Mouse (Mus musculus) embryonic stem cell, embryonic (primary cell): ENCODE results near the gene 2200002J24Rik.
"Not testable (repeated sequence)": the region's sequence is repeated elsewhere in the genome, so short reads cannot be mapped to it uniquely, and the experiment has no call there.

Source experiments
- CTCF ChIA-PET, 4 experiments: fragments of 300-600 bp in 2 of 4; fragments of 350-600 bp in 2 of 4; sonication (Branson Sonifier 250); formaldehyde crosslinking; loops; one replicate each; lab custom pipeline; 2022; ENCODE audit warnings: inconsistent platforms in 2 of 4; lab: Charles Lee
- POLR2A ChIA-PET, 4 experiments: fragments of 300-600 bp in 2 of 4; fragments of 350-600 bp in 2 of 4; sonication (Branson Sonifier 250); formaldehyde crosslinking; loops; one replicate each; lab custom pipeline; 2022; ENCODE audit warnings: antibody characterized with exemption in 4 of 4, inconsistent platforms in 1 of 4; lab: Charles Lee

The 2200002J24Rik gene

GRCm38 (mm10) chr7:30717006-30717715 lies 18.4 kb downstream of the 2200002J24Rik start:
- CTCF ChIA-PET, result interaction anchor here (0.6 to 1.5 kb wide), 20 partner anchors 8 to 381 kb away, joined by 3 to 8 read pairs (median 4); partner anchors contain the start of genes Haus5 (in 1 of the 4) and Tmem147 (in 1 of the 4)
- POLR2A ChIA-PET, result interaction anchor here in 3 of 4 experiments (0.5 to 3.5 kb wide), 29 partner anchors 10 to 437 kb away, joined by 3 to 18 read pairs (median 3); partner anchors contain the start of genes Cox6b1 (in 2 of the 3), Tmem147 (in 2 of the 3), Aplp1 (in 1 of the 3) and Haus5 (in 1 of the 3)

DNA sequence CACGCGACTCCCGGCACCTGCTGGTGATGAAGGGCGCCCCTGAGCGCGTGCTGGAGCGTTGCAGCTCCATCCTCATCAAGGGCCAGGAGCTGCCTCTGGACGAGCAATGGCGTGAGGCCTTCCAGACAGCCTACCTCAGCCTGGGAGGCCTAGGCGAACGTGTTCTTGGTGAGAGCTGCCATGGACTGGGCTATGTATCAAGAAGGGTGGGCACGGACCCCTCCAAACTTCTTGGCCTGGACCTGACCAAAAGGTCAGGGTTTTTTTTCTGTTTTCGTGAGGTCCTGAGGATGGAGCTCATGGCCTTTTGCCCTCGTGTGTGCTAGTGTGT lies 19.0 kb downstream of the 2200002J24Rik start:
- POLR2A ChIA-PET, result interaction anchor here (0.5 to 3.5 kb wide), 31 partner anchors 9 to 437 kb away, joined by 3 to 18 read pairs (median 3); partner anchors contain the start of genes Cox6b1 (in 2 of the 4), Tmem147 (in 2 of the 4), Aplp1 (in 1 of the 4) and Haus5 (in 1 of the 4)
- CTCF ChIA-PET, result interaction anchor here (0.6 to 1.5 kb wide), 23 partner anchors 9 to 380 kb away, joined by 3 to 8 read pairs (median 3); partner anchors contain the start of genes Tmem147 (in 2 of the 4) and Haus5 (in 1 of the 4)

DNA sequence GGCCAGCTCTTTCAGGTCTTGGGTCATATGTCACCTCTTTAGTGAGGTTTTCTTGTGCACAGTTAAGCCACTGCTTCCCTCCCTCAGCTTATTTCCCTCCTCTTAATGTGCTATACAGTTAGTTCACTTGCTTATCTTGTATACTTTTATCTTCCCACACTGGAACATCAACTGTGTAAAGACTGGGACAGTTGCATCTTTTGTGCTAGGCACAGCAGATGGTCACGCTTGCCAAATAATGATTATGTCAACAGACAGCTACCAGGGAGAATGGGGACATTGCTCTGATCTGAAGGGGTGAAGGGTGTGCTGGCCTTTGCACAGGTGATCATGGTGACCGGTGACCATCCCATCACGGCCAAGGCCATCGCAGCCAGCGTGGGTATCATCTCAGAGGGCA lies 20.9 kb downstream of the 2200002J24Rik start:
- ChIA-PET POLR2A (interaction anchor here in 3 of 4 experiments (0.6 to 3.5 kb wide), 7 partner anchors 10 to 1000 kb away, joined by 3 to 18 read pairs (median 3); partner anchors contain the start of gene Tmem147 (in 3 of the 3)), CTCF (interaction anchor here in 2 of 4 experiments (0.6 to 0.7 kb wide), 2 partner anchors 168 to 1197 kb away, joined by 3 to 5 read pairs; partner anchors contain the start of genes Hspb6 (in 1 of the 2) and Proser3 (in 1 of the 2))

DNA sequence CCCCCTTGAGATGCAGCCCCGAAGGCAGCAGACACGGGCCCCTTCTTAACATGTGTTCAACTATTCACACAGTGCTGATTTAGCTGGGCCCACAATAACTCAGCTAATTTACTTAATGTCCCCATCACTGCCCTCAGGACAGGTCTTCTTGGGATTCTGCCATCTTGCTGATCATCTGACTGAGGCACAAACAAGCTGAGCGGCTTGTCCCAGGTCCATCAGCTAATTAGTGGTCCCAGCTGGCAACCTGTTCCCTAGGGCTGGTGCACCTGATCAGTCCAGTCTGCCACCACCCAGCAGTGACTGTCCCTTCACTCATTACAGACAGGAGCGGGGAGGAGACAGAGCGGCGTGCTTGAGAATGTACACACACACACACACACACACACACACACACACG lies 22.6 kb downstream of the 2200002J24Rik start:
- ChIA-PET CTCF (no interaction called here), POLR2A (interaction anchor here in 1 of 4 experiments (0.5 kb wide), 1 partner anchor 621 kb away, joined by 3 read pairs; no protein-coding TSS in a partner anchor)

- ChIA-PET CTCF (no interaction called here), POLR2A (interaction anchor here in 2 of 4 experiments (0.5 to 0.6 kb wide), 2 partner anchors 35 to 63 kb away, joined by 3 to 4 read pairs; no protein-coding TSS in a partner anchor)
Observed at GRCm38 (mm10) chr7:30723274-30723953, 24.7 kb downstream of the 2200002J24Rik start.

GRCm38 (mm10) chr7:30728214-30728613 lies 29.5 kb downstream of the 2200002J24Rik start:
- ChIA-PET POLR2A (interaction anchor here in 1 of 4 experiments (0.8 to 1.1 kb wide), 2 partner anchors 11 to 17 kb away, joined by 3 to 4 read pairs; no protein-coding TSS in a partner anchor), CTCF (interaction anchor here in 1 of 4 experiments (0.6 kb wide), 1 partner anchor 10 kb away, joined by 6 read pairs; no protein-coding TSS in a partner anchor)

GRCm38 (mm10) chr7:30728739-30729395 lies 30.1 kb downstream of the 2200002J24Rik start:
- ChIA-PET POLR2A (interaction anchor here in 3 of 4 experiments (0.9 to 3.4 kb wide), 10 partner anchors 9 to 355 kb away, joined by 3 to 18 read pairs (median 4); partner anchors contain the start of genes 2200002J24Rik (in 1 of the 3), Atp4a (in 1 of the 3) and Haus5 (in 1 of the 3)), CTCF (interaction anchor here (0.6 to 1.7 kb wide), 15 partner anchors 11 to 386 kb away, joined by 3 to 6 read pairs (median 3); partner anchors contain the start of gene Upk1a (in 1 of the 4))

GRCm38 (mm10) chr7:30729396-30730063 lies 30.8 kb downstream of the 2200002J24Rik start, which contains the start of gene Tmem147:
Gene Tmem147 (minus strand): TSS chr7:30729540.
- CTCF ChIA-PET, result interaction anchor here (0.6 to 1.7 kb wide), 17 partner anchors 12 to 387 kb away, joined by 3 to 6 read pairs (median 3); partner anchors contain the start of gene Upk1a (in 1 of the 4)
- POLR2A ChIA-PET, result interaction anchor here (0.7 to 3.4 kb wide), 15 partner anchors 9 to 449 kb away, joined by 3 to 18 read pairs (median 4); partner anchors contain the start of genes 2200002J24Rik (in 1 of the 4), Atp4a (in 1 of the 4), Haus5 (in 1 of the 4) and Wdr62 (in 1 of the 4)

- POLR2A ChIA-PET, result interaction anchor here (0.6 to 3.4 kb wide), 20 partner anchors 10 to 449 kb away, joined by 3 to 18 read pairs (median 3); partner anchors contain the start of genes 2200002J24Rik (in 1 of the 4), Atp4a (in 1 of the 4), Haus5 (in 1 of the 4) and Wdr62 (in 1 of the 4)
- CTCF ChIA-PET, result interaction anchor here in 3 of 4 experiments (0.5 to 1.7 kb wide), 14 partner anchors 12 to 398 kb away, joined by 3 to 6 read pairs (median 3); no protein-coding TSS in a partner anchor
Observed at GRCm38 (mm10) chr7:30730064-30730722, 31.5 kb downstream of the 2200002J24Rik start.

DNA sequence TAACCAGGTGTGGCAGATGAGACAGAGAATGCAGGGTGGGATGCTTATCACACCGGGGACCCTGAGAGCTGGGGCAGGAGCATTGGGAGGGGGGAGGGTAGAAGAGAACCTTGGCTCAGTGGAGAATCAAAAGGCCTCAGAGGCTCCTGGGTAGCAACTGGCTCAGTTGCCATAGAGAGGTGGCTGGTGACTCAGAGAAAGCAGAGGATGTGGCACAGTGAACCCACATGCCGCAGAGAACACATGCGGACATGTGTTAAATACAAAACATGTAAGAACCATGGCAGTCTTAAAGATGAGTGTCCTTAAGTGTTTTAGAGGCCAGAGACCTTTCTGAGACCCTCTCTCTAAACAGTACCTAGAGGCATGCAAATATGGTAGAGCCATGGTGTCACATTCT lies 37.5 kb downstream of the 2200002J24Rik start:
- ChIA-PET POLR2A (interaction anchor here in 2 of 4 experiments (0.6 to 1.5 kb wide), 2 partner anchors 22 to 34 kb away, joined by 4 read pairs; no protein-coding TSS in a partner anchor), CTCF (interaction anchor here in 1 of 4 experiments (0.6 to 0.7 kb wide), 2 partner anchors 19 to 1221 kb away, joined by 3 to 4 read pairs; no protein-coding TSS in a partner anchor)

- POLR2A ChIA-PET, CTCF ChIA-PET: not testable (repeated sequence)
Observed at GRCm38 (mm10) chr7:30742570-30742969, 43.8 kb downstream of the 2200002J24Rik start.

- CTCF ChIA-PET, result interaction anchor here (0.9 to 1.6 kb wide), 4 partner anchors 14 to 129 kb away, joined by 3 to 6 read pairs (median 3); no protein-coding TSS in a partner anchor
- POLR2A ChIA-PET, result interaction anchor here in 1 of 4 experiments (1.0 to 1.2 kb wide), 3 partner anchors 12 to 118 kb away, joined by 3 read pairs; partner anchors contain the start of gene Ffar1
Observed at GRCm38 (mm10) chr7:30743617-30744016, 44.9 kb downstream of the 2200002J24Rik start, which contains the start of gene Gapdhs. Gene Gapdhs (minus strand): TSS chr7:30743681.

GRCm38 (mm10) chr7:30744022-30744598 lies 45.4 kb downstream of the 2200002J24Rik start:
- CTCF ChIA-PET, result interaction anchor here (0.6 to 1.6 kb wide), 5 partner anchors 13 to 129 kb away, joined by 3 to 6 read pairs (median 3); no protein-coding TSS in a partner anchor
- POLR2A ChIA-PET, result interaction anchor here in 2 of 4 experiments (0.6 to 1.4 kb wide), 6 partner anchors 10 to 123 kb away, joined by 3 to 5 read pairs (median 3); partner anchors contain the start of gene Ffar1 (in 1 of the 2)

DNA sequence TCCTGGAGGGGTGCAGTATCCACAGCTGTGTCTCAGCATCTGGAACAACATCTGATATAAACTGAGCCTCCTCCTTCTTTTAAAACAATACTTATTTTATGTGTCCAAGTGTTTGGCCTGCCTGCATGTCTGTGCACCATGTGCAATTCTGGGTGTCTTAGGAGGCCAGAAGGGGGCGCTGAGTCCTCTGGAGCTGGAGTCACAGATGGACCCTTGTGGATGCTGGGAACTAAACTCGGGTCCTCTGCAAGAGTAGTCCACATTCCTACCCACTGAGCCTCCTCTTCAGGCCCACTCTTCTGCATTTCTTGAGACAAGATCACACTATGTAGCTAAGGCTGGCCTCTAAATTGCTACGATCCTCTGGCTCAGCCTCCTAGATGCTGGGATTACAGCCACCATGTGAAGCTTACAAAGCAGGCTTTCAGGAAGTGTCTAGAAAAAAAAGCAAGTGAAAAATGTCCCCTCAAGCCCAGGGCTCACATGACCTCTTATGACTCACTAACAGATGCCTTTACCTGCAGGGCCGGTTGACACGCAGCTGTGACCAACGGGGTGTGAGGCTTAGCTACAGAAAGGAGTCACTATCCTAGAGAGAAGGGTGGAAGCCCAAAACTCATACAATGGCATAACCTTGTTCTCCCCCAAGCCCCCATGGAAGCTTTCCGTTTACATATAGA lies 48.9 kb downstream of the 2200002J24Rik start:
- CTCF ChIA-PET, result interaction anchor here (0.5 to 2.2 kb wide), 16 partner anchors 8 to 331 kb away, joined by 3 to 6 read pairs (median 4); partner anchors contain the start of genes Fam187b (in 1 of the 4) and Tmem147 (in 1 of the 4)
- POLR2A ChIA-PET, result interaction anchor here in 1 of 4 experiments (0.5 to 1.4 kb wide), 4 partner anchors 10 to 206 kb away, joined by 3 to 5 read pairs (median 4); no protein-coding TSS in a partner anchor
